Mouse (Mus musculus): ENCODE measurements at regions not wholly inside any gene's neighbourhood (a gene's known extent, or its start where the extent isn't known, plus 50 kb on each side); places are given as distances from the start of the nearest gene placed in this dataset.

GRCm38 (mm10) chr9:30633741-30634470, 207.0 kb downstream of the Snx19 start:
- 57% methylated on average over 10 of the region's 10 CpGs for WGBS
- Histone ChIP-seq H3K4me1 (ENCODE audit: control insufficient read depth, insufficient read depth, low read length) (no peaks in the 10 kb centered on the region), H3K4me3 (replicated peaks; ENCODE audit: extremely low read depth, low read depth, low read length) (no peak overlapping the region)
- TF ChIP-seq CTCF (IDR thresholded peaks at IDR 0.05; ENCODE audit: insufficient read depth, low read length) (no peak), POLR2A (IDR thresholded peaks at IDR 0.05; ENCODE audit: borderline replicate concordance, extremely low read depth, low read depth, low read length) (no peak)
- no peak for DNase-seq

GRCm38 (mm10) chr9:30632164-30633146, 205.5 kb downstream of the Snx19 start:
- Histone ChIP-seq H3K4me1 (ENCODE audit: control insufficient read depth, insufficient read depth, low read length) (no peaks in the 10 kb centered on the region), H3K4me3 (replicated peaks; ENCODE audit: extremely low read depth, low read depth, low read length) (no peak overlapping the region)
- TF ChIP-seq CTCF (IDR thresholded peaks at IDR 0.05; ENCODE audit: insufficient read depth, low read length), result no peak
- no peak for TF ChIP-seq POLR2A (IDR thresholded peaks at IDR 0.05; ENCODE audit: borderline replicate concordance, extremely low read depth, low read depth, low read length)
- DNase-seq, result no peak
- 50% methylated on average over 6 of the region's 6 CpGs for WGBS

- DNase-seq, result no peak
- TF ChIP-seq CTCF (IDR thresholded peaks at IDR 0.05; ENCODE audit: insufficient read depth, low read length) (no peak), POLR2A (IDR thresholded peaks at IDR 0.05; ENCODE audit: borderline replicate concordance, extremely low read depth, low read depth, low read length) (no peak)
- Histone ChIP-seq H3K4me1 (ENCODE audit: control insufficient read depth, insufficient read depth, low read length) (no peaks in the 10 kb centered on the region), H3K4me3 (replicated peaks; ENCODE audit: extremely low read depth, low read depth, low read length) (no peak overlapping the region)
- 74% methylated on average over 8 of the region's 8 CpGs for WGBS
These were observed 198.7 kb downstream of the Snx19 start for GRCm38 (mm10) chr9:30625635-30626034.

GRCm38 (mm10) chr9:30625090-30625489, 198.2 kb downstream of the Snx19 start:
- Histone ChIP-seq H3K4me3 (replicated peaks; ENCODE audit: extremely low read depth, low read depth, low read length) (no peak overlapping the region), H3K4me1 (ENCODE audit: control insufficient read depth, insufficient read depth, low read length) (no peaks in the 10 kb centered on the region)
- WGBS, result 68% methylated on average over 3 of the region's 3 CpGs
- no peak for DNase-seq
- TF ChIP-seq POLR2A (IDR thresholded peaks at IDR 0.05; ENCODE audit: borderline replicate concordance, extremely low read depth, low read depth, low read length) (no peak), CTCF (IDR thresholded peaks at IDR 0.05; ENCODE audit: insufficient read depth, low read length) (no peak)

- WGBS, result 74% methylated on average over 5 of the region's 5 CpGs
- Histone ChIP-seq H3K4me1 (ENCODE audit: control insufficient read depth, insufficient read depth, low read length) (no peaks in the 10 kb centered on the region), H3K4me3 (replicated peaks; ENCODE audit: extremely low read depth, low read depth, low read length) (no peak overlapping the region)
- no peak for TF ChIP-seq CTCF (IDR thresholded peaks at IDR 0.05; ENCODE audit: insufficient read depth, low read length)
- no peak for TF ChIP-seq POLR2A (IDR thresholded peaks at IDR 0.05; ENCODE audit: borderline replicate concordance, extremely low read depth, low read depth, low read length)
- no peak for DNase-seq
These were observed 197.6 kb downstream of the Snx19 start for GRCm38 (mm10) chr9:30624481-30624880.

GRCm38 (mm10) chr9:30619325-30619724, 192.4 kb downstream of the Snx19 start:
- no peaks in the 10 kb centered on the region for H3K4me1 ChIP-seq (ENCODE audit: control insufficient read depth, insufficient read depth, low read length)
- WGBS, result 84% methylated on average over 2 of the region's 2 CpGs
- TF ChIP-seq POLR2A (IDR thresholded peaks at IDR 0.05; ENCODE audit: borderline replicate concordance, extremely low read depth, low read depth, low read length) (no peak), CTCF (IDR thresholded peaks at IDR 0.05; ENCODE audit: insufficient read depth, low read length) (no peak)
- no peak overlapping the region for H3K4me3 ChIP-seq (replicated peaks; ENCODE audit: extremely low read depth, low read depth, low read length)
- DNase-seq, result no peak

- DNase-seq, result no peak
- WGBS, result 82% methylated on average over 2 of the region's 2 CpGs
- Histone ChIP-seq H3K4me3 (replicated peaks; ENCODE audit: extremely low read depth, low read depth, low read length) (no peak overlapping the region), H3K4me1 (ENCODE audit: control insufficient read depth, insufficient read depth, low read length) (no peaks in the 10 kb centered on the region)
- TF ChIP-seq POLR2A (IDR thresholded peaks at IDR 0.05; ENCODE audit: borderline replicate concordance, extremely low read depth, low read depth, low read length), result no peak
- no peak for TF ChIP-seq CTCF (IDR thresholded peaks at IDR 0.05; ENCODE audit: insufficient read depth, low read length)
These were observed 191.3 kb downstream of the Snx19 start for GRCm38 (mm10) chr9:30618181-30618580.

- Histone ChIP-seq H3K4me1 (ENCODE audit: control insufficient read depth, insufficient read depth, low read length) (no peaks in the 10 kb centered on the region), H3K4me3 (replicated peaks; ENCODE audit: extremely low read depth, low read depth, low read length) (no peak overlapping the region)
- no peak for DNase-seq
- 64% methylated on average over 6 of the region's 6 CpGs for WGBS
- TF ChIP-seq CTCF (IDR thresholded peaks at IDR 0.05; ENCODE audit: insufficient read depth, low read length), result no peak
- no peak for TF ChIP-seq POLR2A (IDR thresholded peaks at IDR 0.05; ENCODE audit: borderline replicate concordance, extremely low read depth, low read depth, low read length)
These were observed 186.8 kb downstream of the Snx19 start for GRCm38 (mm10) chr9:30613715-30614114.

- Histone ChIP-seq H3K4me1 (ENCODE audit: control insufficient read depth, insufficient read depth, low read length) (no peaks in the 10 kb centered on the region), H3K4me3 (replicated peaks; ENCODE audit: extremely low read depth, low read depth, low read length) (no peak overlapping the region)
- DNase-seq, result no peak
- TF ChIP-seq CTCF (IDR thresholded peaks at IDR 0.05; ENCODE audit: insufficient read depth, low read length) (no peak), POLR2A (IDR thresholded peaks at IDR 0.05; ENCODE audit: borderline replicate concordance, extremely low read depth, low read depth, low read length) (no peak)
- 64% methylated on average over 5 of the region's 5 CpGs for WGBS
These were observed 186.2 kb downstream of the Snx19 start for GRCm38 (mm10) chr9:30613003-30613552.
